Mouse (Mus musculus): ENCODE measurements around the gene Fbxw10. TPM values are rescaled to one million over a fixed set of nuclear protein-coding genes. Genes with fewer than 3 reads are reported as not detected.

Gene Fbxw10
- polyA plus RNA-seq, 1 experiment from 2014 or later: 0.45 TPM

GRCm38 (mm10) chr11:62820661-62821437 lies 26.0 kb upstream of the Fbxw10 start:
- Histone ChIP-seq H3K36me3 (no peaks in the 10 kb centered on the region), H3K4me2 (replicated peaks) (peak overlapping the region; percentile 54), H3K27me3 (peaks cover 11% of the 10 kb centered on the region; the same call in 1 of the 2 replicates), H3K9me3 (no peaks in the 10 kb centered on the region), H3K27ac (replicated peaks) (no peak overlapping the region; the same call in 1 of the 2 replicates), H3K9ac (replicated peaks) (peak overlapping the region; percentile 49), H3K4me3 (peak overlapping the region; percentile 35), H3K4me1 (peaks cover 14% of the 10 kb centered on the region)
- 27% methylated on average over 16 of the region's 16 CpGs for WGBS
- ATAC-seq (ENCODE audit: low FRiP score, low read depth): no peak

- Histone ChIP-seq H3K27me3 (peaks cover 11% of the 10 kb centered on the region; the same call in 1 of the 2 replicates), H3K4me2 (replicated peaks) (no peak overlapping the region; the same call in 1 of the 2 replicates), H3K27ac (replicated peaks) (no peak overlapping the region), H3K9ac (replicated peaks) (no peak overlapping the region), H3K4me1 (peaks cover 14% of the 10 kb centered on the region), H3K4me3 (no peak overlapping the region), H3K36me3 (no peaks in the 10 kb centered on the region), H3K9me3 (no peaks in the 10 kb centered on the region)
- 83% methylated on average over 5 of the region's 5 CpGs for whole genome bisulfite sequencing
- ATAC-seq (ENCODE audit: low FRiP score, low read depth): no peak
Measured at GRCm38 (mm10) chr11:62821893-62822292, 25.0 kb upstream of the Fbxw10 start.

- peaks cover 14% of the 10 kb centered on the region for H3K4me1 ChIP-seq
- H3K4me2 ChIP-seq (replicated peaks): no peak overlapping the region
- no peaks in the 10 kb centered on the region for H3K36me3 ChIP-seq
- no peak overlapping the region for H3K9ac ChIP-seq (replicated peaks)
- peaks cover 9% of the 10 kb centered on the region; the same call in 1 of the 2 replicates for H3K27me3 ChIP-seq
- ATAC-seq (ENCODE audit: low FRiP score, low read depth): no peak
- WGBS: 82% methylated on average over 7 of the region's 7 CpGs
- H3K4me3 ChIP-seq: no peak overlapping the region
- no peaks in the 10 kb centered on the region for H3K9me3 ChIP-seq
- no peak overlapping the region for H3K27ac ChIP-seq (replicated peaks)
Measured at GRCm38 (mm10) chr11:62824211-62824610, 22.7 kb upstream of the Fbxw10 start.

- no peak for ATAC-seq (ENCODE audit: low FRiP score, low read depth)
- 82% methylated on average over 9 of the region's 9 CpGs for WGBS
Measured at GRCm38 (mm10) chr11:62825222-62826105, 21.4 kb upstream of the Fbxw10 start.

GRCm38 (mm10) chr11:62826106-62826733 lies 20.6 kb upstream of the Fbxw10 start:
- no peak overlapping the region for H3K27ac ChIP-seq (replicated peaks)
- H3K4me2 ChIP-seq (replicated peaks): no peak overlapping the region
- no peaks in the 10 kb centered on the region for H3K9me3 ChIP-seq
- no peaks in the 10 kb centered on the region for H3K27me3 ChIP-seq
- H3K4me1 ChIP-seq: no peaks in the 10 kb centered on the region
- no peak overlapping the region for H3K4me3 ChIP-seq
- H3K36me3 ChIP-seq: no peaks in the 10 kb centered on the region
- no peak overlapping the region for H3K9ac ChIP-seq (replicated peaks)
- no peak for ATAC-seq (ENCODE audit: low FRiP score, low read depth)
- 78% methylated on average over 6 of the region's 6 CpGs for WGBS

More at GRCm38 (mm10) chr11:62825222-62826105, 21.4 kb upstream of the Fbxw10 start:
- peaks cover 7% of the 10 kb centered on the region for H3K4me1 ChIP-seq
- H3K4me3 ChIP-seq: no peak overlapping the region
- H3K4me2 ChIP-seq (replicated peaks): no peak overlapping the region
- H3K9me3 ChIP-seq: no peaks in the 10 kb centered on the region
- H3K27ac ChIP-seq (replicated peaks): no peak overlapping the region
- H3K36me3 ChIP-seq: no peaks in the 10 kb centered on the region
- H3K27me3 ChIP-seq: peaks cover 2% of the 10 kb centered on the region; the same call in 1 of the 2 replicates
- no peak overlapping the region; the same call in 1 of the 2 replicates for H3K9ac ChIP-seq (replicated peaks)

GRCm38 (mm10) chr11:62827135-62827534 lies 19.7 kb upstream of the Fbxw10 start:
- Histone ChIP-seq H3K4me2 (replicated peaks) (no peak overlapping the region), H3K36me3 (no peaks in the 10 kb centered on the region), H3K27ac (replicated peaks) (no peak overlapping the region), H3K4me1 (no peaks in the 10 kb centered on the region), H3K9ac (replicated peaks) (no peak overlapping the region), H3K9me3 (no peaks in the 10 kb centered on the region), H3K4me3 (no peak overlapping the region), H3K27me3 (no peaks in the 10 kb centered on the region)
- no peak for ATAC-seq (ENCODE audit: low FRiP score, low read depth)
- 80% methylated on average over 4 of the region's 4 CpGs for WGBS

GRCm38 (mm10) chr11:62827911-62828310 lies 19.0 kb upstream of the Fbxw10 start:
- H3K36me3 ChIP-seq: no peaks in the 10 kb centered on the region
- no peaks in the 10 kb centered on the region for H3K9me3 ChIP-seq
- no peak for ATAC-seq (ENCODE audit: low FRiP score, low read depth)
- no peak overlapping the region for H3K4me2 ChIP-seq (replicated peaks)
- no peak overlapping the region for H3K27ac ChIP-seq (replicated peaks)
- no peak overlapping the region for H3K4me3 ChIP-seq
- 82% methylated on average over 3 of the region's 3 CpGs for WGBS
- no peaks in the 10 kb centered on the region for H3K27me3 ChIP-seq
- H3K9ac ChIP-seq (replicated peaks): no peak overlapping the region
- no peaks in the 10 kb centered on the region for H3K4me1 ChIP-seq

- no peak overlapping the region for H3K4me3 ChIP-seq
- H3K36me3 ChIP-seq: no peaks in the 10 kb centered on the region
- no peak overlapping the region for H3K9ac ChIP-seq (replicated peaks)
- H3K9me3 ChIP-seq: no peaks in the 10 kb centered on the region
- no peaks in the 10 kb centered on the region for H3K4me1 ChIP-seq
- WGBS: 83% methylated on average over 2 of the region's 2 CpGs
- no peak overlapping the region for H3K27ac ChIP-seq (replicated peaks)
- no peaks in the 10 kb centered on the region for H3K27me3 ChIP-seq
- no peak for ATAC-seq (ENCODE audit: low FRiP score, low read depth)
- no peak overlapping the region for H3K4me2 ChIP-seq (replicated peaks)
Measured at GRCm38 (mm10) chr11:62830387-62830786, 16.5 kb upstream of the Fbxw10 start.

GRCm38 (mm10) chr11:62831906-62832305 lies 15.0 kb upstream of the Fbxw10 start:
- Histone ChIP-seq H3K4me1 (no peaks in the 10 kb centered on the region), H3K27ac (replicated peaks) (no peak overlapping the region), H3K9ac (replicated peaks) (no peak overlapping the region), H3K27me3 (no peaks in the 10 kb centered on the region), H3K9me3 (no peaks in the 10 kb centered on the region), H3K4me3 (no peak overlapping the region), H3K4me2 (replicated peaks) (no peak overlapping the region), H3K36me3 (no peaks in the 10 kb centered on the region)
- ATAC-seq (ENCODE audit: low FRiP score, low read depth): no peak

GRCm38 (mm10) chr11:62844562-62844961 lies 2.3 kb upstream of the Fbxw10 start:
- H3K36me3 ChIP-seq: no peaks in the 10 kb centered on the region
- WGBS: 93% methylated on average over 5 of the region's 5 CpGs
- H3K27me3 ChIP-seq: no peaks in the 10 kb centered on the region
- no peak overlapping the region for H3K4me2 ChIP-seq (replicated peaks)
- no peak overlapping the region for H3K9ac ChIP-seq (replicated peaks)
- peaks cover 4% of the 10 kb centered on the region; the same call in 1 of the 2 replicates for H3K4me1 ChIP-seq
- no peak overlapping the region for H3K27ac ChIP-seq (replicated peaks)
- H3K9me3 ChIP-seq: no peaks in the 10 kb centered on the region
- no peak overlapping the region for H3K4me3 ChIP-seq
- ATAC-seq (ENCODE audit: low FRiP score, low read depth): no peak

- Histone ChIP-seq H3K9me3 (no peaks in the 10 kb centered on the region), H3K36me3 (no peaks in the 10 kb centered on the region), H3K4me2 (replicated peaks) (no peak overlapping the region), H3K9ac (replicated peaks) (no peak overlapping the region), H3K27ac (replicated peaks) (no peak overlapping the region), H3K27me3 (no peaks in the 10 kb centered on the region), H3K4me3 (no peak overlapping the region), H3K4me1 (peaks cover 4% of the 10 kb centered on the region; the same call in 1 of the 2 replicates)
- ATAC-seq (ENCODE audit: low FRiP score, low read depth): no peak
- 72% methylated on average over 3 of the region's 3 CpGs for whole genome bisulfite sequencing
Measured at GRCm38 (mm10) chr11:62845730-62846129, 1.1 kb upstream of the Fbxw10 start.
